Mouse (Mus musculus): ENCODE results near the gene Zfp248. TPM values are rescaled to one million over a fixed set of nuclear protein-coding genes. Genes with fewer than 3 reads are reported as not detected.

The Zfp248 gene
- 5.2 TPM for polyA plus RNA-seq (2017; shearing (Covaris generic))

DNA sequence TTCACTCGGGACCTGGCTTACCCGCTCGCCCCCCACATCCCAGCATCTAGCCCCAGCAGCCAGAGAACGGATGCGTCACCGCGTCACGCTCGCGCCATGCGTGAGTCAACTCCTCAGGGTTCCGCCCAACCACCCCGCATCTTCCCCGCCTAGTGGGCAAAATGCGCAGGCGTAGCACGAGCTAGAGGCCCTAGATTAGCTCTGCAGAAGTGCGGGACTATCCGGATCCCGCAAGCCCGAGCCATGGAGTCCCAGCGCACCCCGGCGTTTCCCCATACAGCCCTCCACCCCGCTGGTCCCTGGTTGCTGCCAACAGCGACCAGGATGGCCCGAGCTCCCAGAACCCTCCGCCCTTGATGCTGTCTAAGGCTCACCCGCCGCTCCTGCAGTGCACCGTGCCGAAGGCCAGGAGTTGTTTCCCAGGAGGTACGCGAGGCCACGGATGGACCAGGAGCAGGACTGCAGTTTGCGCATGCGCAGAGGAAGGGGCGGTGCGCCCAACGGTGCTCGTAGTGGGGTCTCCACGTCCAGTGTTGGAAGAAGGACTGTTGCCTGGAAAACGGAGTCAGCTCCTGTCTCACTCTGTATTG lies at the start of gene Zfp248:
TSS of gene Zfp248 (minus strand) at position 487 of the 590 bp plus-strand sequence.

GRCm38 (mm10) chr6:118478957-118479708 lies 23.8 kb upstream of the Zfp248 start, which contains the start of gene Zfp9:
TSS of gene Zfp9 (minus strand) at chr6:118479320.

GRCm38 (mm10) chr6:118419050-118419920 lies 36.0 kb downstream of the Zfp248 start, which contains the start of gene Bms1:
TSS of gene Bms1 (minus strand) at chr6:118419474.

Other genes starting within 250 kb of the Zfp248 start
- gene Bms1, start 36.1 kb downstream of the Zfp248 start, polyA plus RNA-seq (2017; shearing (Covaris generic)) = 70.8 TPM
- not detected for gene Zfp9, start 23.8 kb upstream of the Zfp248 start, polyA plus RNA-seq (2017; shearing (Covaris generic))
- 11.1 TPM for gene Ankrd26, start 106.7 kb upstream of the Zfp248 start, polyA plus RNA-seq (2017; shearing (Covaris generic))

All from activated CD4-positive, CD25-positive, alpha-beta regulatory T cell, adult 9 weeks (primary cell).